Mouse (Mus musculus) thymus, adult 2 months (tissue): Measurements from ENCODE around the gene Keap1. TPM values are rescaled to one million over a fixed set of nuclear protein-coding genes. Genes with fewer than 3 reads are reported as not detected.
"Not testable (repeated sequence)": the region's sequence is repeated elsewhere in the genome, so short reads cannot be mapped to it uniquely, and the experiment has no call there.

Source experiments
- DNase-seq: peaks from one replicate; pipeline ENCODE4 v3.0.0; 2021
- H3K27ac ChIP-seq: fragments of 200-500 bp; 2 replicates; pipeline ENCODE4 v1.5.1; 2012; ENCODE audit warnings: low read length, control low read depth; ENCODE audit not compliant: control insufficient read depth, insufficient read depth
- H3K27me3 ChIP-seq: fragments of 200-500 bp; 2 replicates; pipeline ENCODE4 v1.6.1; 2012; ENCODE audit warnings: mild to moderate bottlenecking, low read length, moderate library complexity, mixed read lengths; ENCODE audit not compliant: control insufficient read depth, insufficient read depth
- H3K36me3 ChIP-seq: fragments of 200-500 bp; 2 replicates; pipeline ENCODE4 v1.6.1; 2012; ENCODE audit warnings: mild to moderate bottlenecking, low read length, moderate library complexity; ENCODE audit not compliant: control insufficient read depth, insufficient read depth
- H3K4me1 ChIP-seq: fragments of 200-500 bp; replicated peaks from 2 replicates; pipeline ENCODE4 v1.6.1; 2012; ENCODE audit warnings: low read length; ENCODE audit not compliant: control insufficient read depth, insufficient read depth
- H3K4me3 ChIP-seq: fragments of 200-500 bp; 2 replicates; pipeline ENCODE4 v1.5.1; 2012; ENCODE audit warnings: mild to moderate bottlenecking, low read length, control low read depth, moderate library complexity; ENCODE audit not compliant: control insufficient read depth, insufficient read depth
- CTCF ChIP-seq: fragments of 200-500 bp; IDR thresholded peaks from 2 replicates; pipeline ENCODE4 v1.5.1; 2012; ENCODE audit warnings: mild to moderate bottlenecking, control low read depth, low read length, moderate library complexity, borderline replicate concordance; ENCODE audit not compliant: control insufficient read depth, poor library complexity, insufficient read depth; ENCODE audit errors: extremely low read depth
- POLR2A ChIP-seq: fragments of 200-500 bp; IDR thresholded peaks from 2 replicates; pipeline ENCODE4 v1.6.1; 2012; ENCODE audit warnings: mild to moderate bottlenecking, low read length, control low read depth, moderate library complexity; ENCODE audit not compliant: control insufficient read depth, poor library complexity, insufficient read depth; ENCODE audit errors: extremely low read depth
- WGBS: fragments of 180-500 bp; shearing (Covaris S2); methylation state at CpG from one replicate; pipeline ENCODE4 v1.1.7; 2018; 5-methylcytosine and 5-hydroxymethylcytosine counted together
- polyA plus RNA-seq: library from polyadenylated mRNA; depleted of rRNA; stranded (reverse); fragments of >200 nt; gene quantifications from 2 replicates; pipeline ENCODE4 v1.2.3, GENCODE M21; 2012

Keap1 gene
- polyA plus RNA-seq, 1 experiment: 115 TPM

DNA sequence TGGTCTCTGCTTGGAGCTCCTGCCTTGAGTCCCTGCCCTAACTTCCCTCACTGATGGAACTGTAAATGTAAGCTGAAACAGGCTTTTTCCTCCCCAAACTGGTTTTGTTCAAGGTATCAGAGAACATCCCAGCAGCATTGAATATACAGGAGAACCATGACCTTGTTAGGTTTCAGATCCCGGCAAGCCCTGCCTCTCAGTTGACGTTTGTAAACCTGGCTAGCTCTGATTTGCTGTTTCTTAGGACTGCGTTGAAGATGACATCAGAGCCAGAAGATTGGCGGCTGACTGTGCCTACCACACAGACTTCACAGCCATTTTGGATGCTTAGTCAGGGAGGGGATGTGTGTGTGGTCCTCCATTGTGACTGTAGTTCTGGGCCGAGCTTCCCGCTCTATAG lies 15.3 kb downstream of the Keap1 start:
- TF ChIP-seq POLR2A (no peak), CTCF (no peak)
- WGBS: 97% methylated on average over 6 of the region's 6 CpGs

DNA sequence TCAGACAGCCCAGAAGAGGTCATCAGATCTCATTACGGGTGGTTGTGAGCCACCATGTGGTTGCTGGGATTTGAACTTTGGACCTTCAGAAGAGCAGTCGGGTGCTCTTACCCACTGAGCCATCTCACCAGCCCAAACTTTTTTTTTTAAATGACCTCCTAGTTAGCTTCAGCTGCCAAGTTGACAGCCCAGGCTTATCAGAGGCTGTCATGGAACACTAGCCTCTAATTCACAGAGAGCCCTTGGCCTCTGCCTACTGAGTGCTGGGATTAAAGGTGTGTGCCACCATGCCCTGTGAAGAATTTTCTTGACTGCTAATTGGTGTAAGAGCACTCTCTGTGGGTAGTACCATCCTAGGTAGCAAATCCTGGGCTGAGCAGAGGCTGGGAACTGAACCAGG lies 15.7 kb downstream of the Keap1 start:
- WGBS: 100% methylated on average over 2 of the region's 2 CpGs
- H3K4me1 ChIP-seq: peaks cover 19% of the 10 kb centered on the region
- H3K36me3 ChIP-seq, H3K27me3 ChIP-seq, DNase-seq, H3K27ac ChIP-seq, H3K4me3 ChIP-seq: not testable (repeated sequence)

More for the DNA sequence above, 15.3 kb downstream of the Keap1 start:
- H3K4me3 ChIP-seq: no peak overlapping the region
- DNase-seq: no peak
- H3K27ac ChIP-seq: no peak overlapping the region
- no peaks in the 10 kb centered on the region for H3K36me3 ChIP-seq
- no peaks in the 10 kb centered on the region for H3K27me3 ChIP-seq
- H3K4me1 ChIP-seq: peaks cover 19% of the 10 kb centered on the region

DNA sequence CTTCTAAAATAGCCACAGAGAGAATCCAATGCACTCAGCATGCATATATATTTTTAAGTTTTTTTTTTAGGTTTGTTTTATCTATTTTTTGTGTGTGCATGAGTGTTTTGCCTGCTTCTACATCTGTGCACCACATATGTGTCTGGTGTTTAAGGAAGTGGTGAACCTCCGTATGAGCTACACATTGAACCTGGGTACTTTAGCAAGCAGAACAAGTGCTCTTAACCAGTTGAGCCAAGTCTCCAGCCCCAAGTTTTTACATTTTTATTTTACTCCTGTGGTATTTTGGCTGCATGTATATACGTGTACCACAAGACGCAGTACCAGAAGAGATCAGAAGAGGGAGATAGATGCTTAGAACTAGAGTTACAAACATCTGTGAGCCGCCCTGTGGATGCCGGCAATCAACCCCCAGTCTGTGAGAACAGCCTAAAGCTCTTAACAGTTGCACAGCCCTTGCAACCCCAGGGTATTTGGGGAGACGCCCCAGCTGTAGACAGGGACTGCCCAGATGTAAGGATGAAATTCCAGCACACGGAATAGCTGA lies 17.7 kb downstream of the Keap1 start:
- Histone ChIP-seq H3K36me3 (no peaks in the 10 kb centered on the region), H3K4me3 (no peak overlapping the region), H3K27me3 (no peaks in the 10 kb centered on the region), H3K4me1 (peaks cover 11% of the 10 kb centered on the region), H3K27ac (no peak overlapping the region)
- 11% methylated on average over 7 of the region's 7 CpGs for WGBS
- TF ChIP-seq CTCF (no peak), POLR2A (no peak)
- DNase-seq: peak; percentile 60

DNA sequence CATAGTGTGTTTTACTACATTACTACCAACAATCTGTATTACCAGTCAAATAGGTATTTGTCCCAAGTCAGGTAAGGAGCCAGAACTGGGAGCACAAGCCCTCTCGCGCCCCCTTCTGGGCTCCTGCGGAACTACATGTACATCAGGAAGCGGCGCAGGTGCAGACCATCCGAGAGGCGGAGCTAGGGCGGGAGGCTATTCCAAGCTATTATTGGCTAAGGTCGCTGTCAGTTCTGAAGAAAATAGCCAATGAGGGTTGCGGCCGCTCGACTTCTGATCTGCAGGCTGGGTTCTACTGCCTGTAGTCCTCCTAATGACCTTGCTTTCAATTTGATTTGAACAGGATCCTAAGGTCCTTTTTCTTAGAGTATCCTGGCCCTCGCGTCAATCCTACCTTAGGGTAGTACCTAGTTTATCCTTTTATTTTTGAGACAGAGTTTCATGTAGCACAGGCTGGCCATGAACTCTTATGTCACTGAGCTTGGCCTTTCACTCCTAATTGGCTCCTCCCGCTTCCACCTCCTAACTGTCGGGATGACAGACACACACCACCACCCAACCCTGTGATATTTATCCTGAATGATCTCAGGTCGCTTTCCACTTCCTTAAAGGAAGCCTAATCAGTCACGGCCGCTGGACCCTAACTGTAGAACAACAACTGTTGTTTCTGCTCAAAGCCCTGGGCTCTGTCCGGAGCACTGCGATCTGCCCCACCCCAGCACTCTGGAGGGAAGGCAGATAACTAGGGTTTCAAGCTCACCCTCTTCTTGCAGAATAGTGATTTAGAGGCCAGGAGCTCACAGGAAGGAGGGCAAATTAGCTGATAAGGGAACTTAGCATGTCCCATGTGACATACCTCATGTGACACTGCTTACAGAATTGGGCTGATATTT lies 18.4 kb downstream of the Keap1 start:
- H3K36me3 ChIP-seq: no peaks in the 10 kb centered on the region
- H3K27ac ChIP-seq: no peak overlapping the region
- WGBS: 9% methylated on average over 21 of the region's 21 CpGs
- TF ChIP-seq POLR2A (no peak), CTCF (peak; percentile 95)
- DNase-seq: peak; percentile 94
- peaks cover 11% of the 10 kb centered on the region for H3K4me1 ChIP-seq
- no peaks in the 10 kb centered on the region for H3K27me3 ChIP-seq
- no peak overlapping the region for H3K4me3 ChIP-seq

DNA sequence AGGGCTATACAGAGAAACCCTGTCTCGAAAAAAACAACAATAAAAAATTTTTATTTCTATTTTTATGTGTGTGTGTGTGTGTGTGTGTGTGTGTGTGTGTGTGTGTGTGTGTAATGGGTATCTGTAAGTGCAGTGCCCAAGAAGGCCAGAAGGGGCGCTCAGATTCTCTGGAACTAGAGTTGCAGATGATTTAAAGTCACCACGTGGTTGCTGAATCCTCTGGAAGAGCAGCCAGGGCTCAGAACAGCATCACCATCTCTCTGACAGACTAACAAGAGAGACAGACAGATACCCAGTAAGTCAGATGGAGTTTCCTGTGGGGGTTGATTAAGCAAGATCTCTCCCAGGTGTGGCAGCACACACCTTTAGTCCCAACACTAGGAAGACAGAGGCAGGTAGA lies 19.3 kb downstream of the Keap1 start:
- 52% methylated on average over 3 of the region's 3 CpGs for WGBS
- Histone ChIP-seq H3K4me1 (peaks cover 6% of the 10 kb centered on the region), H3K36me3 (no peaks in the 10 kb centered on the region), H3K27me3 (no peaks in the 10 kb centered on the region), H3K27ac (no peak overlapping the region), H3K4me3 (no peak overlapping the region)
- no peak for DNase-seq
- TF ChIP-seq CTCF (no peak), POLR2A (no peak)

DNA sequence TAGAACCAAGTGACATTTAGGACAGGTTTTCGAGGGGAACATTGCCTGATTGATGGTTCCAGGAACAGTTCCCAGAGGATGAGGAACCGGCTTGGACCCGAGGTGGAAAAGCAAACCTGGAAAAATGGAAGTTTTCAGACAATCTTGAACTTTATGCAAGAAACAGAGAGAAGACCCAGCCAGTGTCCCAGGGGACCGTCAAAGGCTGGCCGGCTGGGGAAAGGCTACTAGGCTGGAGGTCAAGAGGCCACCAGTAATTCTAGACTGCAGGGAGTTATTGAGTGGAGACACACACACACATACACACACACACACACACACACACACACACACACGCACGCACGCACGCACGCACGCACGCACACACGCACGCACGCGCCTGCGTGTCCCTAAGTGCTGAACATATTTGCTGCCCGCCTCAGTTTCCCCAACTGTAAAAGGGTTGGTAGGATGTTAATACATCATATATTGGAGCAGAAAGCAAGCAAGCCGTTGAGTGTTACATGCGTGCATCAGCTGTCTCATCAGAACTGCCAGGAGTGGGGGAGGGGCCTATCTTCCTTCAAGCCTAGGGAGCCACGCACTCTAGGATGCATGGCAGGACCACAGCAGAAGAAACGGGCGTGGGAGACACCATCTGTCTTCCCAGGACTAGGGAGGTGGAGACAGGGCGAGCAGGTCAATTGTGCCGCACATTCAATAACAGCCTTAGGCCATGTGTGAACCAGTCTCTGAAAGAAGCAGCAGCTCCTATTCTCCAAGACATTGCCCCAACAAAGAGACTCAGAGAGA lies 22.9 kb downstream of the Keap1 start:
- no peak overlapping the region for H3K4me3 ChIP-seq
- no peaks in the 10 kb centered on the region for H3K27me3 ChIP-seq
- no peaks in the 10 kb centered on the region for H3K36me3 ChIP-seq
- peaks cover 4% of the 10 kb centered on the region for H3K4me1 ChIP-seq
- no peak for TF ChIP-seq CTCF
- no peak for TF ChIP-seq POLR2A
- DNase-seq: no peak
- 88% methylated on average over 25 of the region's 25 CpGs for WGBS
- no peak overlapping the region for H3K27ac ChIP-seq
